ENCODE assay signal across 9 mouse cellular contexts in genomic region chr16:23991170-23991569, GRCm38 (mm10). TPM values are rescaled to one million over a fixed set of nuclear protein-coding genes. Genes with fewer than 3 reads are reported as not detected.
A peak's percentile ranks its signal among the peaks of the same experiment; 100 is the strongest.
DNase-seq lines count a peak whose midpoint lies in the region; ATAC-seq and TF ChIP-seq lines count a peak whose summit lies in the region.
"Had no signal": no experiment of that assay in that cellular context is flagged by ENCODE, and none has a peak within 500 bp of the region (broad histone marks: within the 10 kb centered on the region; RNA-seq: fewer than 3 reads in every experiment).

No protein-coding gene starts in this region.

- no peak overlapping the region for H3K4me2 ChIP-seq in kidney, embryonic 16.5 days (replicated peaks; ENCODE audit: low read depth, low read length)
- peak overlapping the region; percentile 11; the same call in 1 of the 2 replicates for H3K4me2 ChIP-seq in limb, embryonic 14.5 days (replicated peaks; ENCODE audit: low read depth, low read length, severe bottlenecking)
- peak overlapping the region; percentile 94; the same call in 1 of the 2 replicates for H3K4me2 ChIP-seq in neural tube, embryonic 15.5 days

- ATAC-seq in kidney, embryonic 16.5 days (ENCODE audit: low FRiP score, low TSS enrichment) = no peak
- no peak for ATAC-seq in limb, embryonic 14.5 days (ENCODE audit: low FRiP score, low read depth)
- no peak for ATAC-seq in neural tube, embryonic 15.5 days (ENCODE audit: low FRiP score)

- no peak overlapping the region for H3K4me3 ChIP-seq in kidney, embryonic 16.5 days (ENCODE audit: low read length)
- no peak overlapping the region for H3K4me3 ChIP-seq in cerebellum, adult 2 months (replicated peaks; ENCODE audit: insufficient read depth, low read depth, low read length)
- no peak overlapping the region; the same call in 1 of the 2 replicates for H3K4me3 ChIP-seq in kidney, adult 2 months (ENCODE audit: insufficient read depth, low read depth, low read length)
- no peak overlapping the region for H3K4me3 ChIP-seq in limb, embryonic 14.5 days (replicated peaks; ENCODE audit: low read length)
- no peak overlapping the region for H3K4me3 ChIP-seq in neural tube, embryonic 15.5 days (replicated peaks)

- TF ChIP-seq CTCF in cerebellum, adult 2 months (IDR thresholded peaks at IDR 0.05; ENCODE audit: borderline replicate concordance, insufficient read depth, low read depth, low read length) = peak; percentile 82
- TF ChIP-seq CTCF in kidney, adult 2 months (conservative IDR thresholded peaks at IDR 0.05; ENCODE audit: insufficient read depth, insufficient read length, low read depth, low read length) = peak; percentile 89

- no peak overlapping the region for H3K27ac ChIP-seq in kidney, embryonic 16.5 days (ENCODE audit: low read length)
- no peak overlapping the region; the same call in 1 of the 2 replicates for H3K27ac ChIP-seq in cerebellum, adult 2 months (ENCODE audit: insufficient read depth, low read length)
- peak overlapping the region; percentile 95 for H3K27ac ChIP-seq in kidney, adult 2 months (ENCODE audit: insufficient read depth, low read depth, low read length)
- H3K27ac ChIP-seq in limb, embryonic 14.5 days (replicated peaks; ENCODE audit: low read depth, low read length) = no peak overlapping the region
- no peak overlapping the region for H3K27ac ChIP-seq in neural tube, embryonic 15.5 days (replicated peaks)

- H3K9ac ChIP-seq in kidney, embryonic 16.5 days (replicated peaks; ENCODE audit: low read length) = no peak overlapping the region
- H3K9ac ChIP-seq in limb, embryonic 14.5 days (ENCODE audit: low read depth, low read length, severe bottlenecking) = no peak overlapping the region
- H3K9ac ChIP-seq in neural tube, embryonic 15.5 days (replicated peaks) = no peak overlapping the region

- no peaks in the 10 kb centered on the region for H3K36me3 ChIP-seq in kidney, embryonic 16.5 days (ENCODE audit: insufficient read depth, low read length)
- no peaks in the 10 kb centered on the region for H3K36me3 ChIP-seq in kidney, adult 2 months (ENCODE audit: control insufficient read depth, insufficient read depth, low read length)
- H3K36me3 ChIP-seq in limb, embryonic 14.5 days (ENCODE audit: control insufficient read depth, insufficient read depth, low read length) = no peaks in the 10 kb centered on the region
- no peaks in the 10 kb centered on the region for H3K36me3 ChIP-seq in neural tube, embryonic 15.5 days

- 5% methylated on average over 4 of the region's 4 CpGs for WGBS in kidney, embryonic 16.5 days
- WGBS in cerebellum, adult 2 months = 1% methylated on average over 4 of the region's 4 CpGs
- WGBS in kidney, adult 2 months = 6% methylated on average over 4 of the region's 4 CpGs
- WGBS in limb, embryonic 14.5 days = 4% methylated on average over 4 of the region's 4 CpGs
- WGBS in neural tube, embryonic 15.5 days = 1% methylated on average over 4 of the region's 4 CpGs

- no peaks in the 10 kb centered on the region for H3K27me3 ChIP-seq in kidney, embryonic 16.5 days (ENCODE audit: insufficient read depth, low read length)
- no peaks in the 10 kb centered on the region for H3K27me3 ChIP-seq in cerebellum, adult 2 months (ENCODE audit: control insufficient read depth, insufficient read depth, low read length)
- H3K27me3 ChIP-seq in kidney, adult 2 months (replicated peaks; ENCODE audit: control insufficient read depth, insufficient read depth, low read length) = no peaks in the 10 kb centered on the region
- H3K27me3 ChIP-seq in limb, embryonic 14.5 days (ENCODE audit: control insufficient read depth, insufficient read depth, low read length) = no peaks in the 10 kb centered on the region; the same call in 1 of the 2 replicates
- H3K27me3 ChIP-seq in neural tube, embryonic 15.5 days (replicated peaks) = no peaks in the 10 kb centered on the region

- peaks cover 29% of the 10 kb centered on the region for H3K4me1 ChIP-seq in kidney, embryonic 16.5 days (ENCODE audit: insufficient read depth, low read length)
- H3K4me1 ChIP-seq in cerebellum, adult 2 months (ENCODE audit: control insufficient read depth, insufficient read depth, low read length) = peaks cover 9% of the 10 kb centered on the region
- H3K4me1 ChIP-seq in kidney, adult 2 months (ENCODE audit: control insufficient read depth, insufficient read depth, low read length) = peaks cover 27% of the 10 kb centered on the region
- H3K4me1 ChIP-seq in limb, embryonic 14.5 days (ENCODE audit: control insufficient read depth, insufficient read depth, low read length) = peaks cover 28% of the 10 kb centered on the region
- H3K4me1 ChIP-seq in neural tube, embryonic 15.5 days = peaks cover 34% of the 10 kb centered on the region

- DNase-seq in kidney, adult 18-20 months = peak; percentile 95
- peak; percentile 89 to 94 for DNase-seq in cerebellum, adult 2 months
- peak; percentile 69 to 85 for DNase-seq in frontal cortex, postnatal 14 days (ENCODE audit: low spot score in 2 of 2)
- DNase-seq in kidney, adult 2 months = peak; percentile 96
- DNase-seq in limb, embryonic 14.5 days (ENCODE audit: low spot score) = peak; percentile 84
- DNase-seq in thymus, adult 18-20 months = peak; percentile 85 to 90

- no peak for TF ChIP-seq POLR2A in cerebellum, adult 2 months (IDR thresholded peaks at IDR 0.05; ENCODE audit: borderline replicate concordance, insufficient read depth, low read length)
- TF ChIP-seq POLR2A in kidney, adult 2 months (IDR thresholded peaks at IDR 0.05; ENCODE audit: low read depth, low read length) = no peak
- no peak for TF ChIP-seq POLR2A in limb, embryonic 14.5 days (IDR thresholded peaks at IDR 0.05; ENCODE audit: borderline replicate concordance, extremely low read depth, insufficient read depth, insufficient read length)

- no peaks in the 10 kb centered on the region for H3K9me3 ChIP-seq in kidney, embryonic 16.5 days (ENCODE audit: low read length)
- no peaks in the 10 kb centered on the region for H3K9me3 ChIP-seq in limb, embryonic 14.5 days (ENCODE audit: control insufficient read depth, low read length)
- no peaks in the 10 kb centered on the region for H3K9me3 ChIP-seq in neural tube, embryonic 15.5 days (replicated peaks)

RNA-seq across cellular contexts. Expression of gene Bcl6, which starts 2.5 kb away (rescaled TPM):
- 0.84 and 0.94 TPM in 2 replicates for polyA plus RNA-seq in kidney, embryonic 16.5 days (2015; fragmentation: Nextera tagmentation; extraction: Ambion mirVana)
- polyA plus RNA-seq in cerebellum, adult 2 months (2012; rRNA removed) = 30.8 and 41.3 TPM in 2 replicates
- 11.7 and 13.0 TPM in 2 replicates for polyA plus RNA-seq in kidney, adult 2 months (2012; rRNA removed)
- polyA plus RNA-seq in limb, embryonic 14.5 days (2012; rRNA removed) = 10.8 and 11.9 TPM in 2 replicates
- 2.5 and 2.7 TPM in 2 replicates for polyA plus RNA-seq in limb, embryonic 14.5 days (2014; fragmentation: Nextera tagmentation; extraction: Ambion mirVana)
- 0.84 and 1.3 TPM in 2 replicates for polyA plus RNA-seq in neural tube, embryonic 15.5 days (2015; fragmentation: Nextera tagmentation; extraction: Ambion mirVana)

RNA-seq across cellular contexts. Expression of gene Gm37419, which starts 2.9 kb away (rescaled TPM):
- polyA plus RNA-seq in kidney, embryonic 16.5 days (2015; fragmentation: Nextera tagmentation; extraction: Ambion mirVana) = not detected in 2 replicates
- not detected in 2 replicates for polyA plus RNA-seq in cerebellum, adult 2 months (2012; rRNA removed)
- polyA plus RNA-seq in kidney, adult 2 months (2012; rRNA removed) = not detected in 2 replicates
- not detected in 2 replicates for polyA plus RNA-seq in limb, embryonic 14.5 days (2012; rRNA removed)
- polyA plus RNA-seq in limb, embryonic 14.5 days (2014; fragmentation: Nextera tagmentation; extraction: Ambion mirVana) = not detected in 2 replicates
- not detected in 2 replicates for polyA plus RNA-seq in neural tube, embryonic 15.5 days (2015; fragmentation: Nextera tagmentation; extraction: Ambion mirVana)
- polyA plus RNA-seq: stomach, embryonic 16.5 days had no signal

RNA-seq across cellular contexts. Expression of gene Rtp2, which starts 59.0 kb away (rescaled TPM):
- polyA plus RNA-seq in kidney, embryonic 16.5 days (2015; fragmentation: Nextera tagmentation; extraction: Ambion mirVana) = not detected in 2 replicates
- not detected in 2 replicates for polyA plus RNA-seq in cerebellum, adult 2 months (2012; rRNA removed)
- not detected in 2 replicates for polyA plus RNA-seq in kidney, adult 2 months (2012; rRNA removed)
- not detected in 2 replicates for polyA plus RNA-seq in limb, embryonic 14.5 days (2012; rRNA removed)
- not detected in 2 replicates for polyA plus RNA-seq in limb, embryonic 14.5 days (2014; fragmentation: Nextera tagmentation; extraction: Ambion mirVana)
- not detected in 2 replicates for polyA plus RNA-seq in neural tube, embryonic 15.5 days (2015; fragmentation: Nextera tagmentation; extraction: Ambion mirVana)
- polyA plus RNA-seq: stomach, embryonic 16.5 days had no signal
